Mouse (Mus musculus) hindbrain, embryonic 15.5 days (tissue): ENCODE results near the gene Ofd1. TPM values are rescaled to one million over a fixed set of nuclear protein-coding genes. Genes with fewer than 3 reads are reported as not detected.

ENCODE experiments used
- ATAC-seq: fragments of 200-750 bp; cut with Nextera tagmentation; 2 replicates; pipeline ENCODE4 v1.8.0; 2017; ENCODE audit warnings: low read depth, moderate number of reproducible peaks, moderate TSS enrichment; ENCODE audit not compliant: low FRiP score
- H3K27ac ChIP-seq: fragments of 300-500 bp; sonication (generic); replicated peaks from 2 replicates; pipeline ENCODE4 v1.5.1; 2015; ENCODE audit warnings: mild to moderate bottlenecking, inconsistent platforms
- H3K27me3 ChIP-seq: fragments of 300-500 bp; sonication (generic); 2 replicates; pipeline ENCODE4 v1.6.1; 2015; ENCODE audit warnings: control low read depth, inconsistent platforms
- H3K36me3 ChIP-seq: fragments of 300-500 bp; sonication (generic); 2 replicates; pipeline ENCODE4 v1.6.1; 2015; ENCODE audit warnings: control low read depth, inconsistent platforms
- H3K4me1 ChIP-seq: fragments of 300-500 bp; sonication (generic); replicated peaks from 2 replicates; pipeline ENCODE4 v1.6.1; 2015; ENCODE audit warnings: control low read depth, inconsistent platforms
- H3K4me2 ChIP-seq: fragments of 300-500 bp; sonication (generic); 2 replicates; pipeline ENCODE4 v1.6.1; 2015; ENCODE audit warnings: moderate library complexity, mild to moderate bottlenecking, inconsistent platforms
- H3K4me3 ChIP-seq: fragments of 300-500 bp; sonication (generic); 2 replicates; pipeline ENCODE4 v1.5.1; 2015; ENCODE audit warnings: mild to moderate bottlenecking, inconsistent platforms
- H3K9ac ChIP-seq: fragments of 300-500 bp; sonication (generic); 2 replicates; pipeline ENCODE4 v1.6.1; 2015; ENCODE audit warnings: inconsistent platforms
- H3K9me3 ChIP-seq: fragments of 300-500 bp; sonication (generic); 2 replicates; pipeline ENCODE4 v1.6.1; 2016; ENCODE audit warnings: control low read depth, inconsistent platforms
- WGBS: fragments of 180-500 bp; shearing (Covaris S2); methylation state at CpG from one replicate; pipeline ENCODE4 v1.1.7; 2015; 5-methylcytosine and 5-hydroxymethylcytosine counted together
- polyA plus RNA-seq: library from polyadenylated mRNA; unstranded; fragments of >200 nt; fragmentation: Nextera tagmentation; extraction: Ambion mirVana; gene quantifications from 2 replicates; pipeline ENCODE4 v1.2.1, GENCODE M21; 2015

The Ofd1 gene
- polyA plus RNA-seq, 1 experiment from 2014 or later, result 6.3 TPM

DNA sequence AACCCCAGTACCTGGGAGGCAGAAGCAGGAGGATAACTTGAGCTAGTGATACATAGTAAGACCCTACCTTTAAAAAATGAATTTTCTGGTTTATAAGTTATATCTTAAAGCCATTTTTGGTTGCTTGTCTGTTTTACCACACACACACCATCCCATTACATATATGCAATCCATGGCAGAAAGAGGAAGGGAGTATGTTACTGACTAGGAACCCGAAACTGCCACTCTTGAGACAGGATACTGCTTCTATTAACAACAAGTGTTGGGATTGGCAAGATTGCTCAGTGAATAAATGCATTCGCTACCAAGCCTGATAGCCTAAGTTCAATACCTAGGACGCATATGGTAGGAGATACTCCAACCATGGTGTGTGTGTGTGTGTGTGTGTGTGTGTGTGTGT lies 84.2 kb downstream of the Ofd1 start:
- H3K27me3 ChIP-seq, result no peaks in the 10 kb centered on the region
- no peak overlapping the region for H3K9ac ChIP-seq
- no peaks in the 10 kb centered on the region for H3K4me1 ChIP-seq
- no peak for ATAC-seq
- 0 out of 2 replicates have a peak, but pooled peaks cover 5% of the 10 kb centered on the region for H3K36me3 ChIP-seq
- no peak overlapping the region for H3K4me2 ChIP-seq
- no peak overlapping the region for H3K4me3 ChIP-seq
- 91% methylated on average over 3 of the region's 3 CpGs for WGBS
- no peaks in the 10 kb centered on the region for H3K9me3 ChIP-seq
- H3K27ac ChIP-seq, result no peak overlapping the region

DNA sequence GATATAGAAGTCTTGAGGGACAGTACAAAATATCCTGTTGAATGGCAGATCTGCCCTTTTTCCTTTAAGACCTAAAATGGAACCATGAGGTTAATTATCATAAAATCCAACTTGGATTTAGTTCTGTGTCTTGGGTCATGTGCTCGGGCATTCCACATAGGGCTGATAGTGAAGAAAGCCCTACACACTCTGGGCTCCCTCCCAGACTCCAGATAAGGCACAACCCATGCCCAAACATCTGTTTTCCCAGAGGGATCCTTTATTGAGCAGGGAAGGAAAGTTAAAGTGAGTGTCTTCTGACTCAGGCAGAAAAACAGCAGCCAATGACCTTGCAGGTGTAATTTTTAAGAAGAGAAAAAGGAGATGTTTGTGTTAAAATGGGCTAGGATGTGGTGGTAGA lies 85.6 kb downstream of the Ofd1 start:
- H3K4me1 ChIP-seq, result no peaks in the 10 kb centered on the region
- ATAC-seq, result no peak
- H3K27ac ChIP-seq, result no peak overlapping the region
- no peak overlapping the region for H3K9ac ChIP-seq
- H3K27me3 ChIP-seq, result no peaks in the 10 kb centered on the region
- WGBS, result 69% methylated on average over 1 of the region's 1 CpGs
- H3K9me3 ChIP-seq, result no peaks in the 10 kb centered on the region
- no peak overlapping the region for H3K4me2 ChIP-seq
- no peak overlapping the region for H3K4me3 ChIP-seq
- H3K36me3 ChIP-seq, result 0 out of 2 replicates have a peak, but pooled peaks cover 5% of the 10 kb centered on the region

DNA sequence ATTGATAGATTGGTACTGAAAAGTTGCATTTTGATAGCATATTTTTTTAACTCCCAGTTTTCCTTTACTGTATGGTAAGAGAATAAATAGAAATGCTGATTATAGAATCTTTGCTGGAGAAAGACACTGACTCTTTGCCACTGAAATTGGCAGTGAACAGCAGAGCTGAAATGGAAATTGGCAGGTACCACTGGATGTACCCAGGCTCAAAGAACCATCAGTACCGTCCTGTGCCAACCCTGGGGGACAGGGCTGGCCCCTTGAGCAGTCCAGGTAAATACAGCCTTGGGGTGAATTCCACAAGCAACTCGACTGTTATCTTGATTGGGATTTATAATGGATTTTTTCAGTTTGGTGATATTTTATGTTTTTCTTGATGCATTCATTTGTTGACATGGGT lies 87.1 kb downstream of the Ofd1 start:
- H3K4me1 ChIP-seq, result peaks cover 8% of the 10 kb centered on the region
- no peak overlapping the region for H3K4me3 ChIP-seq
- WGBS, result 57% methylated on average over 2 of the region's 2 CpGs
- no peak for ATAC-seq
- H3K27me3 ChIP-seq, result no peaks in the 10 kb centered on the region
- H3K9me3 ChIP-seq, result no peaks in the 10 kb centered on the region
- H3K36me3 ChIP-seq, result no peaks in the 10 kb centered on the region
- no peak overlapping the region for H3K27ac ChIP-seq
- no peak overlapping the region for H3K9ac ChIP-seq
- no peak overlapping the region for H3K4me2 ChIP-seq

DNA sequence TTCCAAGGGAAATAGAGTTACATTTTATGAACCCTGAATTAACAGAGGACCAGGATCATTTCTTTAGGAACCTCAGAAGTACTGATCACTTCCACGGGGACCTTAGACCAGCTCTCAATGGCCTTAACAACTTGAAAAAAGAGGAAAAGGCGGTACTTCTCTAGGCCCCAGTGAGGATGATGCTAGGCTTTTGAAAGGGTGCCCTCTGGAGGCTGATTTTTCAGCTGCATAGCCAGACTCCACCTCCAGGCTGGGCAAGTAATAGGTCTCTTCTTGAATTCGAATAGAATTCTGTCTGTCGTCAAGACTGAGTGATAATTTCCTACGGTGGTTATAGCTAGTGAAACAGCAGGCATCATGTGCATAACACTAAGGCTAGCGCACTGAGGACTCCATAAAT lies 88.7 kb downstream of the Ofd1 start:
- H3K4me3 ChIP-seq, result no peak overlapping the region
- H3K9me3 ChIP-seq, result no peaks in the 10 kb centered on the region
- WGBS, result 26% methylated on average over 6 of the region's 6 CpGs
- no peak overlapping the region for H3K4me2 ChIP-seq
- ATAC-seq, result no peak
- H3K27me3 ChIP-seq, result no peaks in the 10 kb centered on the region
- no peak overlapping the region for H3K9ac ChIP-seq
- H3K4me1 ChIP-seq, result peaks cover 8% of the 10 kb centered on the region
- H3K36me3 ChIP-seq, result no peaks in the 10 kb centered on the region
- no peak overlapping the region for H3K27ac ChIP-seq

DNA sequence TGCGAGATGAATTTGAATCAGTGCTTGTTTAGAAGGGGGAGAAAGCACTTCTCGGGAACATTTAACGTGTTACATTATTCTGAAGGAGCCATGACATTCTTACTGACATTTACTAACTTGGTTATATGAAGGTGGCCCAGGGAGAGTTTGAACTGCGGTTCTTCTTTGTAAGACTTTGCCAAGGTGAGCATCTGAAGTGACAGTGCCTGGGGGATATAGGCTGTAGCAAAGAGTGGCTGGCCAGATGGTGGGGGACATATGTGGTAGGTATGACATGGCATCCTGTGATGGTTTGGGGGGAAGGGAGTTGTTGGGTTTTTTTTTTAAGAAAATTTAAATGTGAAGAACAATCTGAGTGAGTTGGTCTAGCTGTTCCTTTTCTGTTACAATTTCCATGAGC lies 91.9 kb downstream of the Ofd1 start:
- H3K36me3 ChIP-seq, result no peaks in the 10 kb centered on the region
- ATAC-seq, result no peak
- peak overlapping the region; percentile 27; the same call in 1 of the 2 replicates for H3K9ac ChIP-seq
- H3K27me3 ChIP-seq, result no peaks in the 10 kb centered on the region
- H3K4me1 ChIP-seq, result peaks cover 8% of the 10 kb centered on the region
- H3K4me3 ChIP-seq, result peak overlapping the region; percentile 41
- WGBS, result 49% methylated on average over 4 of the region's 4 CpGs
- no peaks in the 10 kb centered on the region for H3K9me3 ChIP-seq
- no peak overlapping the region for H3K27ac ChIP-seq
- peak overlapping the region; percentile 55 for H3K4me2 ChIP-seq

DNA sequence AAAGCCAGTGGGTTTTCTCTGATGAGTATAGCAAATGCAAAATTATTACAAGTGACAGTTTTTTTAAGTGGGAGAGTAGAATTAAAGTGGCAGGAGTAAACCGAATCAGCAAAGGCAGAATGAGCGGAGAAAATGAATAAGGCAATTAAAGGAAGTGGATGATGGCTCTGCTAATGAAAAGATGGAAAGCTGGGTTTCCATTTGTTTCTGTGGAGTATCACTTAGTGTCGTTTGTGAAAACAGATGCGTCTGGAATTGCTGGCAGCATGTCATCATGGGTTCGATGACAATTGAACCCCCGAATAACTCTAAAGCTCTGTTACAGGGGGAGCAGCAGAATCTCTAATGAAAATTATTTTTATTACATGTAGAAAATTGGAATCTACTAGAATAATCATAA lies 92.4 kb downstream of the Ofd1 start:
- no peak for ATAC-seq
- Histone ChIP-seq H3K27me3 (no peaks in the 10 kb centered on the region), H3K27ac (peak overlapping the region; percentile 54), H3K9me3 (no peaks in the 10 kb centered on the region), H3K4me1 (peaks cover 8% of the 10 kb centered on the region), H3K36me3 (no peaks in the 10 kb centered on the region), H3K4me2 (peak overlapping the region; percentile 55), H3K4me3 (peak overlapping the region; percentile 41), H3K9ac (peak overlapping the region; percentile 27)
- 46% methylated on average over 6 of the region's 6 CpGs for WGBS

DNA sequence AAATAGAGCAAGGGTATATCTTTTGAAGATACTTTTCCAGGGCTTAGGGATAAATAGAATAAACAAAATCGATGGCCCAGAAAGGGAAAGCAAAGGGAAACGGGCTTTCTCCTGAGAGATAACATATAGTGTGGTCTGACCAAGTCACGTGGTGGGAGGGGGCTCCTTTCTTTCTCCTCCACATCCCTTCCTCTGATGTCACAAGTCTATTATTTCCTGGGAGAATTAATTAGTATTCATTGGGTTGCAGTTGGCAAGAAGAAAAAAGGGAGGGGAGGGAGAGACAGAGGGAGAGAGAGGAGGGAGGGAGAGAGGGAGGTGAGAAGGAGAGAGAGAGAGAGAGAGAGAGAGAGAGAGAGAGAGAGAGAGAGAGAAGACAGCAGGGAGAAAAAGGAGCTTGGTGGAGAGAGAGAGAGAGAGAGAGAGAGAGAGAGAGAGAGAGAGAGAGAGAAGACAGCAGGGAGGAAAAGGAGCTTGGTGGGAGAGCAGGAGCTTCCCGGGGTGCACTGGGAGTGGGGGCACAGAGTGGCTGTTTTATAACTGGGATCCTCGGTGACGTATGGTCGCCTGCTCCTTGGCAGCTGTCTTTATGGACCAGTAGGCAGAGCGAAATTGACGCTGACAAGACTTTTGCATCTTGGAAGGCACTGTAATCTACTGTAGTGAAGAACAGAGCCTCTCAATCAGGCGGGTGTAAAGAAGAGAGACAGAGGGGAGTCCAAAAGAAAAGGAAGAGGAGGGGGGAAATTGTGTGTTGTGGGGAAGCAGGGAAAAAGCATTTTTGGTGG lies 96.1 kb downstream of the Ofd1 start:
- no peaks in the 10 kb centered on the region; the same call in 1 of the 2 replicates for H3K27me3 ChIP-seq
- peak; percentile 94 for ATAC-seq
- H3K4me3 ChIP-seq, result peak overlapping the region; percentile 41
- no peaks in the 10 kb centered on the region for H3K36me3 ChIP-seq
- H3K9me3 ChIP-seq, result no peaks in the 10 kb centered on the region
- 34% methylated on average over 10 of the region's 10 CpGs for WGBS
- H3K9ac ChIP-seq, result peak overlapping the region; percentile 34
- peak overlapping the region; percentile 89 for H3K27ac ChIP-seq
- peaks cover 3% of the 10 kb centered on the region for H3K4me1 ChIP-seq
- peak overlapping the region; percentile 55 for H3K4me2 ChIP-seq

DNA sequence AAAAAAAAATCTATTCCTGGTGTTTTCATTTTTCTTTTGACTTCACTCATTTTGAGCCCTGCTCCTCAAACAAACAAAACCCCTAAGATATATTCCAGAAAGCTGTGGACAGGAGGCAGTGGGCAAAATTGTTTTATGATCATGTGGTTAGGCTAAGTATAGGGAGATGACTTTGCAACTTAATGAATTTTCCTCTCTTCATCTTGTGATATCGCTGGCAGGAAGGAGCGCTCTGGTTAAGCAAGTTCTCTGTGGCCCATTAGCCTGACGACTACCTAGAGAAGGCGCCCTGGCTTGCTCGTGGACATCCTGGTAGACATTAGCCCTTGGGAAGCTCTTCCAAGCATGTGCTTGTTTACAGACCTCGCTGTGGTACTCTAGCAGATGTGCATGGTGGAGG lies 98.7 kb downstream of the Ofd1 start:
- Histone ChIP-seq H3K27ac (no peak overlapping the region), H3K4me1 (no peaks in the 10 kb centered on the region), H3K4me2 (no peak overlapping the region), H3K4me3 (no peak overlapping the region), H3K36me3 (no peaks in the 10 kb centered on the region), H3K27me3 (no peaks in the 10 kb centered on the region; the same call in 1 of the 2 replicates), H3K9me3 (no peaks in the 10 kb centered on the region), H3K9ac (no peak overlapping the region)
- no peak for ATAC-seq
- 83% methylated on average over 6 of the region's 6 CpGs for WGBS

Other genes starting within 250 kb of the Ofd1 start
- gene Gpm6b, start 201.8 kb downstream of the Ofd1 start, polyA plus RNA-seq, result 262 and 292 TPM in 2 replicates
- 78.9 and 87.4 TPM in 2 replicates for gene Trappc2, start 130 bp downstream of the Ofd1 start, polyA plus RNA-seq
- 47.1 and 49.1 TPM in 2 replicates for gene Rab9, start 39.2 kb upstream of the Ofd1 start, polyA plus RNA-seq
- gene Tceanc, start 77.9 kb upstream of the Ofd1 start, polyA plus RNA-seq, result 4.4 and 5.3 TPM in 2 replicates
- gene Egfl6, start 145.0 kb upstream of the Ofd1 start, polyA plus RNA-seq, result 3.0 and 3.9 TPM in 2 replicates